Mouse (Mus musculus): ENCODE measurements around the gene Hnrnpr.
A peak's percentile ranks its signal among the peaks of the same experiment; 100 is the strongest.

The Hnrnpr gene

DNA sequence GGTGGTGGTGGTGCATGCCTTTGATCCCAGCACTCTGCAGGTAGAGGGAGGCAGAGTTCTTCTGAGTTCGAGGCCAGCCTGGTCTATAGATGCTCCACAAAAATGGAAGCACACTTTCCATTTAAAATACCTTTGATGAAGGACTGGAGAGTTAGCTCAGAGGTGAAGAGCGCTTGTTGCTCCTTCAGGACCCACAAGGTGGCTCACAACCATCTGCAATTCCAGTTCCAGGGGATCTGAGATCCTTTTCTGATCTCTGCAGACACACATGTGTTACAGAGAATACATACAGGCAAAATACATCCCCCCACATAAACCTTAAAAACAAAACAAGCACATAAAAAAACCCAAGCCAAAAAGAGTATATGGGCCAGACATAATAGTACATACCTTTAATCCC is 2.4 kb upstream of the Hnrnpr start:
- DNase-seq (ENCODE audit: low spot score) = no peak

DNA sequence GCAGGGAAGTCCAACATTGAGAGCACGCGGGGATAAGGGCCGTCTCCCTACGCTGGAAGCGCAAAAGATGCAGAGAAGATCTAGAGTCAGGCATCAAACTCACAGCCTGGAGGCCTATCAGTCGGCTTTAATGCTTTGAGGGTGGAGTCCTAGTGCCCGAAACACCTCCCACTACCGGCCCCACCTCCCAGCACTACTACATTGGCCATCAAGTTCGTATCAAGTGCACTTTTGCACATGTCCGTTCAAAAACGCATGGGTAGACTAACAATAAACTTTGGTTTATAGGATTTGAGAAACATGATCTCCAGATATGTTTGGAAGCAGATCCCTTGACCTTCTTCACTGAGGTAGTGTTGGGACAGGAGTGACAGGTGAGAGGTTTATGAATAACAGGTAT is 962 bp upstream of the Hnrnpr start:
- DNase-seq (ENCODE audit: low spot score) = no peak

DNA sequence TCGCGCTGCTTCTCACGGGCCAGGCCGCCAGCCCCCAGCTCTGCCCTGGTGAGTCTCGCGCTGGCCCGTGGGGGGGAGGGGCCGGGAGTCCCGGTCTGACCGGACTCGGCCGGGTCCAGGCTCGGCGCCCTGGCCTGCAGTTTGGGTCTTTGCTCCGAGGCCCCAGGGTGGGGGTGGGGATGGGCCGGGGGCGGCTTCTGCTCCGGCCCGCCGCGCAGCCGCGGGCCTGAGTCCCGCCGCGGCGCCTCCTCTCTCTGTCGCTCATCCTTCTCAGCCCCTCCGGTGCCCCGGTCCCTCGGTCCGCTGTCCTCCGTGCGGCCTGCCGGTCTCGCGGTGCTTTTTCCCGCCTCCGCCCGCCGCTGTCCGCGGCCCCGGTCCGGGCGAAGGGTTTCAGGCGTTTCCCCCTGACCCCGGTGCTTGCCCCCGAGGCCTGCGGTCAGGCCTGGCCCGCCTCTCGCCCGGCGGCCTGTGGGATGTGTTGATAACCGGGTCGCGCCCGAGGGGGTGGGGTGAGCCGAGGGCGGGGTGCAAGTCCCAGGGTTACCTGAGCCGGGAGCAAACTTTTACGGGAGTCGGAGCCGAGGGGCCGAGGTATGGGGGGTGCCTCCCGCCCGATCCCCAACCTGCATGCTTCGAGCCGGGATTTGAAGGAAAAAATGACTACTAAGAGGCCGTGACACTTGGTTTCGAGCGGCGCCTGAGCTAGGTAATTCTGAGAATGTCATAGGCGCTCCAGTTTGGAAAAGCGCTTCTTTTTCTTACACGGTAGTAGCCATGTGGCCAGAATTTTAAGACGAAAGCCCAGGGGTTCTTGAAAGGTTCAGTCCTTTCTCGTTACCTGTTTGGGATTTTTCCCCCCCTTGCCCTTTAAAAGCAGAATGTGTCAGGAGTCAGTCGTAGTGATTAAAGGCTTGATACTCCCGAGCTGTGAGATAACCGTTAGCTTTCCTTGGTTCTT is 579 bp downstream of the Hnrnpr start:
- peak; percentile 20 for DNase-seq (ENCODE audit: low spot score)

DNA sequence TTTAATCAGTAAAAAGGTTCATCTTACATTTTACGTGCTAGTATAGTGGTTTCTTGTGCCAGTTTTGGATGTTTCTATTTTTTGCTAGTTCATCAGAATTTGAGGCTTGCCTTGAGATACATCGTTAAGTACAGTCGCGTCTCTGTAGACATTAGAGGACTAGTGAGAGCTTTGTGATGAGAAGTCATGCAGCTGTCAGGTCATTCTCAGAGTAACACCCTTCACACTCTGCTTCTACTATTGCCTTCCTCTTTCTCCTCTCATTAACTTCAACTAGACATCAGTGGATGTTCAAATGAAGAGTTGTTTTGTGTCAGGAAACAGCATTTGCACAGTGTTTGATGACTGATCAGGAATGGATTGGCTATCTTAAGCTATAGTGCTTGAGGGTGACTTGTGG is 1.9 kb downstream of the Hnrnpr start:
- DNase-seq (ENCODE audit: low spot score) = no peak

DNA sequence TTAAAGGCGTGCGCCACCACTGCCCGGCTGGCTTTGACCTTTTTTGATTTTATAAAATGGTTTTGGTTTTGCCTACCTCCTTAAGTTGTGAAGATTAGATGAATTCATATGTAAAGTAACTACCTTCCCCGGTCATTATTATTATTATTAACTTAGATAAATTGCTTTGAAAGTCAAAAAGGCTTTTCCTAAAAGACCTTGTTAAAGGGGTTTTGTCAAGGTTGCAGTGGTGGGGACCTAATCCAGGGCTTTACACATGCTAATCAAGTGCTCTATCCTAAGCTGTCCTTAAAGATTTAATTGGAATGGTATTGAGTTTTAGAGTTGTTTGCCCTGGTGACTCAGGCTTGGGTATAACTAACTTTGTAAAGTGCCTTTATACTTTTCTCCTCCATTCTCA is 6.9 kb downstream of the Hnrnpr start:
- no peak for DNase-seq (ENCODE audit: low spot score)

DNA sequence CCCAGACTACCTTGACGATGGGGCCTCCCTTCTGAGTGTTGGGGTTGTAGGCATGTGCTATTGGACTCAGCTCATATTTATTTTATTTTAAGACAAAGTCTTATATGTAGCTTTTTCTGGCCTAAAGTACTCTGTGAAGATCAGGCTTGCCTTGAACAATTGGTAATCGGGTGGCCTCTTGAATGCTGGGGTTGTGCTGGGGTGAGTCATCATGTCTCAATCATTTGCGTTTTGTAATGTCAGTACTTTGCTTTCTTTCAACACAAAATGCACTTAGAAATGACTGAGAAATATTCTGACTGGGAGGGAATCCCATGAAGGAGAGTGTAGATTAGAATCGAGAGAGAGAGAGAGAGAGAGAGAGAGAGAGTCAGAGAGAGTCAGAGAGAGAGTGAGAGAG is 9.3 kb downstream of the Hnrnpr start:
- no peak for DNase-seq (ENCODE audit: low spot score)

DNA sequence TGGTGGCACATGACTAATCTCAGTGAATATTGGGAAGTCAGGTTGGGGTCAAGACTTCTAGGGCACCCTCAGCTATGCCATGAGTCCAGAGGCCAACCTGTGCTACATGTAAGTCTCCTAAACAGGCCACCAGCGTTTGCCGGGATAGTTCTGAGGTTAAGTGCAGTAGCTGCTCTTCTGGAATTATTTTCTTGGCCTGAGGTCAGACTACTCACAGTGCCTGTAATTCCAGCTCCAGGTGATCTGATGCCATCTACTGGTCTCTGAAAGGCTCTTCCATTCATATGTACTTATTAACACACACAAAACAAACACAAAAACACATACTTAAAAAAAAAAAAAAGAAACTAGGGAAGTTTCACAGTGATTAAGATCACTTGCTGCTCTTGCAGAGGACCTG is 13.5 kb downstream of the Hnrnpr start:
- no peak for DNase-seq (ENCODE audit: low spot score)

DNA sequence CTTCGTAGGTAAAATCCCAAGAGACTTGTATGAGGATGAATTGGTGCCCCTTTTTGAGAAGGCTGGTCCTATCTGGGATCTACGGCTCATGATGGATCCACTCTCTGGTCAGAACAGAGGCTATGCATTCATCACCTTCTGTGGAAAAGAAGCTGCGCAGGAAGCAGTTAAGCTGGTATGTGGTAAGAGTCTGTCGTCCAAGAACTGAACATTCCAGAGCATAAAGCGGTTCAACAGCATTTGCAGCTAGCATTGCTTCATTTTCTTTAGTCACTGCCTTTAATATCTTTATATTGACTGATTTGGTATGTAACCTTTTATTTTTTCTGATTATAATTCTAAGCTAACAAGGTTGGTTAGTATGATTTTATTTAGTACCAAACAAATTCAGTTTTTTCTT is 16.5 kb downstream of the Hnrnpr start:
- DNase-seq (ENCODE audit: low spot score) = no peak

DNA sequence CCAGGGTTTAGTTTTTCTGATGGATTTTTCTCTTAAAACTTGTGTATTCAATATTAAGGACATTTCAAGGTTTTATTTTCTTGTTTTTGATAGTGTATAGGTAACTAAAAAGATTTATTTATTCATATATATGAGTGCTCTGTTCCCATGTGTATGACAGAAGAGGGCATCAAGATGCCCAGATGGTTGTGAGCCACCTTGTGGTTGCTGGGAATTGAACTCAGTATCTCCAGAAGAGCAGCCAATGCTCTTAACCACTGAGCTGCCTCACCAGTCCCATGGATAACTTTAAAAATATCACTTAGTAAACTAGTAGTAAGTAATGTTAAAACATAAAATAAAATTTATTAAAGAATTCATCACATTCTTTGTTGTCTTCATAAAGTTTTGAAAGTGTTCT is 17.4 kb downstream of the Hnrnpr start:
- DNase-seq (ENCODE audit: low spot score) = no peak

DNA sequence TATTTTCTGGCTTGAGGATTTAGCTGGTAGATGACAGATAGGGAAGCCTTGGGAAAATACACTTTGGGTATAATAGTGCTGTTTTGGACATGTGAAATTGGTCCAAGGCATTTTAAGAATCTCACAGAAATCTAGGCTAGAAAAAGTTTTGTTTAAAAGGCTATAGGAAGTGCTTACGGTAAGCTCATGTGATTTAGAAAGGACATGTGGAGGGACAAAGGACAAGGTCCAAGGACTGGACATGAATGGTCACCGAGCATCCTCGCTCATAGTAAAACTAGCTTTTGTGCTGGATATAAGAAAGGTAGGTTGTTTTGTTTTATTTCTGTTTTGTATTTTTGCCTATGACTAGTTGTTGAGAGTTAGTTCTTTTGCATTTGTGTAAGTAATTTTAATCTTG is 21.0 kb downstream of the Hnrnpr start:
- DNase-seq (ENCODE audit: low spot score) = no peak

DNA sequence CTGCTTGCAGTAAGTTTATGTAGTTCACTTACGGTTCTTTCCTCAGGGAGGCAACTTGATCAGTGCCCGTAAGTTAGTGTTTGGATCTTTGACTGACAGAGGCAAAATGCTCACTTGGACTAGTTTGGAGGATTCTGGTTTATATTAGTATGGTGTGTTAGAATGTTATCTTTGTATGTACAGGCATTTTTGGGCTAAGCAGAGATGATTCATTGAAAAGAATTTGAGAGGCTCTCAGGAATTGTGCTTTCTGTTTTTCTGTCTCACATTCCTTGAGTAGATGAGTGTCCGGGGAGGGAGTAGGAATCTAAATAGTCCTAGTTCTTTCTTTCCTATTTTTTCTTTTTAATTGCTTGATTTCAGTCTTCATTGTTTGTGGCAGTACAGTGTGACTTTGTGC is 22.4 kb downstream of the Hnrnpr start:
- no peak for DNase-seq (ENCODE audit: low spot score)

DNA sequence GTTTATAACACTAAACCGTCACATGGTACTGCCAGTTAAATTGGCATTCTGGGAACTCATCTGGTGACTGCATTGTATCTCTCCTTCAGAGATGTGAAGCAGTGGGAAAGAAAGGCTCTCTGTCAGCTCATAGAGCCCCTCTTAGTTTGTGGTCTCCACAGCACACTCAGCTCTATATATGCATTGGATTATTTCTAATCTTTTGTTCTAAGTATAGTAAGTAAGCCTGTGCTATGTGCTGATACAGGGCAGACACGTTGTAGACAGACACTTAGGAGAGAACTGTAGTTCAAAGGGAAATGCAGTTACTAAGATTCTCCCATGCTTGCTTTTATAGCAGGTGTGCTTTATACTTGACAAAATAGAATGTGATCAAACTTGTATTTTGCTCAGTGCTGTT is 24.3 kb downstream of the Hnrnpr start:
- DNase-seq (ENCODE audit: low spot score) = no peak

DNA sequence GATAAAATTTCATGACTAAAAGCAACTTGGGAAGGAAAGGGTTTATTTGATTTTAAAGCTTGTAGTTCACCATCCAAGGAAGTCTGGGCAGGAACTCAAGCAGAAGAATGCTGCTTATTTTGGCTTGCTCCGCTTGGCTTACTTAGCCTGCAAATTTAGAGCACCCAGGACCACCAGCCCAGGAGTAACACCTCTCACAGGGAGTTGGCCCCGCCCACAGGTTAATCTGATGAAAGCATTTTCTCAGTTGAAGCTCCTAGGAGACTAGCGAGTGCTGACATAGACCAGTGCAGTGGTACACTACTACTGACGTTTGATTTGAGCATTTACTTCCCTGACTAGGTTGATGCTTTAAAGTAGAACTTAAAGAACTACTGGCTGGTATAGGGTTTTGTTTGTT is 26.4 kb downstream of the Hnrnpr start:
- no peak for DNase-seq (ENCODE audit: low spot score)

DNA sequence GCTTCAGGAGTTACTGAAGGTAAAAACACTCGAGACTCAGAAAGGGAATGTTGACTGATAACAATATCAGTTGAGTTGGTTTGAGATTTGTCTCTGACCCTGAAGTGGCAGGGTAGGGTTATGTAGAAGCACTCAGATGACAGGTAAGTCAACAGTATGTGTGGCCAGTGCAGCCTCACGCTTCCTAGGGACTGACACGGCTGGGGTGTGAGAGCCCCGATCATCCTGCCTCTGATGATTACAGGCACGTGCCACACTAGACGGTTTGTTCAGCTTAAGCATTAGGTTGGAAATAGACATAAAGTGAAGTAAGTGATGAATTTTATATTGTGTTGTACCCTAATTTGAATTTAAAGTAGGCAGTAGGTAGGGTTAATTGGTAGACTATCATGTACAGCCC is 38.9 kb downstream of the Hnrnpr start:
- DNase-seq (ENCODE audit: low spot score) = no peak

DNA sequence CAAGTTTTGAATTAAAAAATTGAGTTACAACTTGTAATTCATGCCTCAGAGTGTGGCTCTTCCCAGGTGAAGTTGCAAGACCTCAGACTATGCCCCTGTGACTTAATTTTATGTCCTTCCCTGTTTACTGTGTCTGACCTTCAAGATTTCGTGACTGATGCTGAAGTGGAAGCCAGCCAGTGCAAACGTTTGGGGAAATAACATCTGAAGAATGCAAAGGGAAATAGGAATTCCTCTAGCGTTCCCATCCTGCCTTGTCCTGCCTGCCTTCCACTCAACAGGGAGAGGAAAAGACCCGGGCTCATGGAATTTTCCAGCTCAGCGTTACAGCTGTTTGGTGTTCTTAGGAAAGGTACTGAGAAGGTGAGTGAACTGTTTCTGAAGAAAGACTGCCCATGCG is 46.3 kb downstream of the Hnrnpr start:
- no peak for DNase-seq (ENCODE audit: low spot score)

DNA sequence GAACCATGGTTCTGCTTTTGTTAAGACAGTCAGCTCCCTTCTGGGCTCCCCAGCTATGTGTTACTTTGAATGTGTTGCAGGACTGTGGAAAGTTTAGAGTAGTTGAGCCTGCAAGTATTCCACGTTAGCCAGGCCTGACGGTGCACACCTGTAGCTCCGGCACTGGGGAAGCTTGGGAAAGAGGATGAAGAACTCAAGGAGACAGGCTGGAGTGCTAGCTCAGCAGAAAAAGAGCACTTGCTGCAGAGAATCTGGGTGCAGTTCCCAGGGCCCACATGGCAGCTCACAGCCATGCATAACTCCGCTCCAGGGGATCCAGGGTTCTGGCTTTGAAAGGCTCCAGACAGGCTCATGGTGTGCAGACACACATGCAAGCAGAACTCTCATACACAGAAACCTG is 46.7 kb downstream of the Hnrnpr start:
- DNase-seq (ENCODE audit: low spot score) = no peak

DNA sequence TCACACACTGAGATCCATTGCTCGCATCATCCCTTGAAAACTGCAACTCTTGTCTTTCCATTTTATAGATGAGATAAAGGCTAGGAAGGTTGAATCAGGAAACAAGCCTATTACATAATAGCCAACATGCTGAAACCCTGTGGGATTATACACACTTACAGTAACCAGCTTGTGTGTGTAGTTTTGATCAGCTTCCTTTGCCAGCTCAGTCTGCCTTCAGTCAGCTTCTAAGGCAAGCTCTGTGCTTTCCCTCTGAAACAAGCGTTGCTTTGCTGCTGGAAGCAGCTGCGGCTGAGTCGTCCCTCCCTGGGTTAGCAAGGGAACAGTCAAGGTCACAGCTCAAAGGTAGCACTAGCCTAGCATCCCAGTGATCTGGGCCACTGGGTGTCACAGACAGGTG is 57.1 kb downstream of the Hnrnpr start:
- no peak for DNase-seq (ENCODE audit: low spot score)

DNA sequence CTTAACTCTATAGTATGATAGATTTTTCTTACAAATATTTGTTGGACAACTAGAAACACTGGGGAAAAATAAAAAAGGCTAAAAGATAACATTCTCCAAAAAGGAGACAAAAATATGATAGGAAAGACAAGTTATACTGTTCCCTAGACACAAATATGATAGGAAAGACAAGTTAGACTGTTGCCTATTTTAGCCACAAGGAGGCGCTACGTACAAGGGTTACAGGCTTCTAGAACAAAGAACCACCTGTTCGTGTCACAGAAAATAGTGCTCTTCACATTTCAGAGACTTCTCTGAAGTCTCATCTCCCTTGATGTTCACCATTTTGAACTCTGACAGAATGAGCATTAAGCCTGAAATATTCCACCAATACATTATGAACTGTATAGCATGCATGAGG is 59.0 kb downstream of the Hnrnpr start:
- no peak for DNase-seq (ENCODE audit: low spot score)

DNA sequence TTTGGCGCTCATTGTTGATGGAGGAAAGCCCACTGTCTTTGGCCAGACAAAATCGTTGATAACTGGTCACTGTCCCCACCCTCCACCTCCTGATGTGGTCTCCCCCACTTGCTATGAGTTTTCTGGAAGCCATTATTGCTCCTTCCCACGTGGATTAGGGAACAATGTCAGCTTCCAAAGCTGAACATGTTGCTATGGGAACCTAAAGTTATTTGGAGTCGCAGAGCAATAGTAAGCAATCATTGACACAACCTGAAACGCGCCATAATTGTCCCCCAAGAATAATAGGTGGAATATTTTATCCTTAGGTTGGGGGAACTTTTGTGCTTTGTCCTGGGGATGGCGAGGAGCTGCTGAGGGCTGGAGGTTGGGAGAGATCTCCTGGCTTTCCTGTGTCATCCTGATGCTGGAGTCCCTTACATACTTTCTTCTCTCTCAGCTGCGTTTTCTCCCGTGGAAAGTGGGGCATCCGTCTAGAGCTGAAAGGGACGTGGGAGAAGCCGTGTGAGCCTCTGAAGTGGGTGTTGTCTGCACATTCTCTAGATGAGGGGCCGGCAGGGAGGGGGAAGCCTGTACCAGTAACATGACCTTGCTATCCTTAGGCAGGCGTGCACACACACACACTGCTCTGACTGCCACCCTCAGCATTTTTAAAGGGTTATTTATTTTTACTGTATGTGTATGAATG is 62.9 kb downstream of the Hnrnpr start:
- DNase-seq (ENCODE audit: low spot score) = no peak

DNA sequence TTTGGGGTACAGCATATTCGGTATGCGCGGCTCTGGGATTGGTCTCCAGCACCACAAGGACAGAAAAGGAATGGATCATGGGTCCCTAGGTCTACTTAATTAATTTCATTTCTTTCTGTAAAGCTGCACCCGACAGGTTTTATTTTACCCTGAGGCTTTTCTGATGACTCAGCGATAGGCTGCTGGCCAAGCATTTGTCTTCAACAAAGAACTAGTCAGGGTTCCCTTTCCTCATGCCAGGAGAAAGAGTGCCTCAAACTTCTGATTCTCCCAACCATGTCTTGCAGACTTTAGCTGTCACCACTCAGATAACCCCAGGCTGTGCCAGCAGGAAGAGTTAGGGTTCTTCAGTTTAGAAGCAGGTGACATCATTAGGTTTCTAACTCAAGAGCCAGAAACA is 66.3 kb downstream of the Hnrnpr start:
- no peak for DNase-seq (ENCODE audit: low spot score)

DNA sequence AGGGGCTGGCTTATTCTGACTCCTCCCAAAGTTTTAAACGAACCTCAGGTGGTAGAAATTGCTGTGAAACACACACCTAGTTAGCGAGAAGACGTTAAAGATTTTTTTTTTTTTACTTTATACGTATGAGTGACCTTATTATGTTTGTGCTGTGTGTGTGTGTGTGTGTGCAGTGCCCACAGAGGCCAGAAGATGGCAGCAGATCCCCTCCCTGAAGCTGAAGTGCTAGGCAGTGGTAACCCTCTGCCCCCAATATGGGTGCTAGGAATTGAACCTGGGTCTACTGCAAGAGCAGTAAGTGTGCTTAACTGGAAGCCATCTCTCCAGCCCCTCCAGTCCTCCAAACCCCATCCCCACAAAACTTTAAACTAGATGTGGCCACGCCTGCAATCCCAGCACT is 72.3 kb downstream of the Hnrnpr start:
- DNase-seq (ENCODE audit: low spot score) = no peak

DNA sequence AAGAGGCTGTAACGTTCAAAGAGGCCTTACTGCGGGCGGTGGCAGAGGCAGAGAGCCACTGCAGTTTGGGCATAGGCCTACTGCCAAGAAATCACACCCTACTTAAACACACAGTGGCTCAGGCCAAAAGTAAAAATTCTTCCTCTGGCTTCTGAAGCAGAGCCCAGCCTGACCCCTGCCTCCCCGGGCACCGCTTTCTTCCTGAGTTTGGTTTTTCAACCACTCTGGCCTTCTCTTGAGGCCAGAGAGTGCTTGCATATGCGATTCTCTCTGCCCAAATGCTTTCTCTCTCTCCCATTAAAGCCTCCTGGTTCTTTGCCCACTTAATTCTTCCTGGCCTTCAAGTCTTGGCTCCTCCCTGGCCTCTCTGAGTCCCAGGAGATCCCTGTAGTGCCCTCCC is 73.1 kb downstream of the Hnrnpr start:
- no peak for DNase-seq (ENCODE audit: low spot score)

DNA sequence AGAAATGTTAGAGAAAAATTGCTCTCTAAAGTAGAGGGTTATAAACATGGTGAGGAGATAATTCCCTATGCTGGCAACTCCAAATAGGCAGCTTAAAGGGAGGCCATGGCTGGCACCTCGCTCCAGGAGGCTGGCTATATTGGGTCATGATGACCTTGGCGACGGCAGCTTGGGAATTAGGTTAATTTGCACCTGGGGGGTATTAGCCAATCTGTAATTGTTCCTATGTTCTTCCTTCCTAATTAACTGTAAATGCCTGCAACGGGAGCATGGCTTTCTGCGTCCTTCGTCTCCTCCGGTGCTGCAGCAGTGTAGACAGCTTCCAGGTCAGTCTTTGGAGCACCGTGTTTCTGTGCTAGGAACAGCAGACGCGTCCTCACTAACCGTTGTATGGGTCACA is 76.5 kb downstream of the Hnrnpr start:
- DNase-seq (ENCODE audit: low spot score) = no peak

DNA sequence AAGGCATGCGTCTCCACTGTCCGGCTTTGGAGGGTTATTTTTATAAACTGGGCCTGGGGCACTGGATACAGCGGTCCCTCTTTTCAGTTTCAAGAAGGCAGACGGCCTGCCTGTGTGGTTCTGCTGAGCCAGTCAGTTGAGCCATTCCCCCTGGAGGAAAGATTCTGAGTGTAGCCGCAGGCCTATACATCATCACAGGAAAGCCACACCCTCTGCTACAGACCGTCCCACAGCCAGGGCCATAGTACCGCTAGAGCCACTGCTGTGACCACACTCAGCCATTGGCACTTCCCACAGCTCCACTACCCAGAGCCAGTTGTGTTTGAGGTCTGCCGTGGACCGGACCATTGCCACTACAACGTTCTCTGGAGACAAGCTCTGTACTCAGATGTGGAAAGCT is 91.1 kb downstream of the Hnrnpr start:
- DNase-seq (ENCODE audit: low spot score) = no peak
